Mouse (Mus musculus): ENCODE data around the gene Rad51ap2. TPM values are rescaled to one million over a fixed set of nuclear protein-coding genes. Genes with fewer than 3 reads are reported as not detected.

Rad51ap2 gene
- polyA plus RNA-seq (2017; shearing (Covaris generic)) = not detected

DNA sequence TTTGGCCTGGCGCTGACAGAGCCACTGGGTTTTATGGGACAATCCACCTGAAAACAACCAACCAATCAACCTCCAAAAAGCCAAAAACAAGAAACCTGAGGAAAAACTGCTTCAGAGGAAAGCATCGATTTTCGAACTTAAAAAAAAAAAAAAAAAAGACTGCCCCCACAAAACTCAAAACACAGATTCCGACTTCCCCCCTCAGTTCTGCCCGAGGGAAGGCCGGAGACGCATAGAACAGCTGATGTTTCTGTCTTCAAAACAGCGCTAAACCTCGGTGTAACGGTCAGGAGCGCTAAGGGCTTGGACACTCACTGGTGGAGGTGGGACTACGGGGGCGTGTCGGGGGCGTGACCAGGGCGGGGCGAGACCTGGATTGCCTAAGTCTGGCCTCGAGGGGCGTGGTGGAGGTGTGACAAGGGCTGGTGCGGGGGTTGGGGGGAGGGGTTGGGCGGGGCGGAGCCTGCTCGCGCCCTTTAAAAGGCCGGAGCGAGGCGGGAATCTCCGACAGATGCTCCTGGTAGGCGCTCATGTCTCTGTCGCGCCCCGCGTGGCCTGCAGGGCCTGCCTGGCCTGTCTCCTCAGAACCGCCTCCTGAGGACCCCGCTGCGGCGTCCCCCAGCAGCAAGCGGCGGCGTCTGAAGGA lies at the start of gene Rad51ap2:
Gene Rad51ap2, plus strand, starts transcription at position 531 of the 646 bp plus-strand sequence.

DNA sequence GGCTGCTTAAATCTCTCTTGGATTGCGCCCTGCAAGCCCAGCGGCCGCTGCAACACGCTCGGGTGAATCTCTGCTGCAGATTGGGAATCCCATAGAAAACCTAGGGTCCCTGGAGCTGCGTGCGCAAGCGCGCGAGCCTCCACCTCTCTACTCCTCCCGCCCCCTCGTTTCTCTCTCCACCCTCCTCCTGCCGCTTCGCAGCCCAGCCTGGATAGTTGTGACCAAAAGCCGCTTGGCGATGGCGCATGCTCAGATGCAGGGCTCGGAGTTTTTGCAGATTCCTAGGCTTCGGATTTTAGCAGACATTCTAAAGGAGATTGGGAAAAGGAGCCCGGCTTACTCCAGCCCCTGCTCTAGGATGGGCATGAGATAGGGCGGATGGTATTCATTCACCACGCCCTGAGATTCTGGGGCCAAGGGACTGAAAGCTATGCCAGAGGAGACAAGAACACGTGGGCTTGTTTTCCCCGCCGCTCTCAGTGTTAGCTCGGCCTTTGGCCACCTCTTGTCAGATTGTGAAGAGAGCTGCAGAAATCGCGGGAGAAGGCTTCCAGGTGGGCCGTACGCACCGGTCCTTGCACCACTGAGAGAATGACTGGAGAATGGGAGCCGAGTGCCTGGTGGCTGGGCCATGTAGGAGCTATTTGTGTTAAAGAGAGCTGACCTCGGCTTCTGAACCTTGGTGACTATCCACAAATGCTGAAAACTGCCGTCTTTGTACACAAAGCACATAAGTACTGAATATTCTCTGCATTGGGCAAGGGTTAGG lies 19.2 kb upstream of the Rad51ap2 start, which contains the start of gene Vsnl1:
Gene Vsnl1, minus strand, starts transcription at position 117 of the 769 bp plus-strand sequence.

Other genes with a start within 250 kb of the Rad51ap2 start
- 1.3 TPM for gene Msgn1, start 247.1 kb upstream of the Rad51ap2 start, polyA plus RNA-seq (2017; shearing (Covaris generic))
- 2.3 TPM for gene Gen1, start 190.3 kb upstream of the Rad51ap2 start, polyA plus RNA-seq (2017; shearing (Covaris generic))
- 255 TPM for gene Smc6, start 190.2 kb upstream of the Rad51ap2 start, polyA plus RNA-seq (2017; shearing (Covaris generic))
- not detected for gene Vsnl1, start 19.5 kb upstream of the Rad51ap2 start, polyA plus RNA-seq (2017; shearing (Covaris generic))

Measured in CD4-positive, CD25-positive, alpha-beta regulatory T cell (primary cell).